Mouse (Mus musculus): ENCODE measurements around the gene Edem3.
A peak's percentile ranks its signal among the peaks of the same experiment; 100 is the strongest.
"Not testable (repeated sequence)": the region's sequence is repeated elsewhere in the genome, so short reads cannot be mapped to it uniquely, and the experiment has no call there.

The Edem3 gene

GRCm38 (mm10) chr1:151753374-151753929, 1.7 kb upstream of the Edem3 start:
- peak in 1 of 2 experiments; percentile 8 for DNase-seq

- peak; percentile 10 to 45 for DNase-seq
Observed at GRCm38 (mm10) chr1:151754028-151754489, 1.1 kb upstream of the Edem3 start.

- no peak for DNase-seq
Observed at GRCm38 (mm10) chr1:151755660-151756424, 671 bp downstream of the Edem3 start.

GRCm38 (mm10) chr1:151756425-151756728, 1.2 kb downstream of the Edem3 start:
- no peak for DNase-seq

- DNase-seq, result no peak
Observed at GRCm38 (mm10) chr1:151758301-151758700, 3.1 kb downstream of the Edem3 start.

GRCm38 (mm10) chr1:151758991-151759390, 3.8 kb downstream of the Edem3 start:
- DNase-seq, result no peak

DNA sequence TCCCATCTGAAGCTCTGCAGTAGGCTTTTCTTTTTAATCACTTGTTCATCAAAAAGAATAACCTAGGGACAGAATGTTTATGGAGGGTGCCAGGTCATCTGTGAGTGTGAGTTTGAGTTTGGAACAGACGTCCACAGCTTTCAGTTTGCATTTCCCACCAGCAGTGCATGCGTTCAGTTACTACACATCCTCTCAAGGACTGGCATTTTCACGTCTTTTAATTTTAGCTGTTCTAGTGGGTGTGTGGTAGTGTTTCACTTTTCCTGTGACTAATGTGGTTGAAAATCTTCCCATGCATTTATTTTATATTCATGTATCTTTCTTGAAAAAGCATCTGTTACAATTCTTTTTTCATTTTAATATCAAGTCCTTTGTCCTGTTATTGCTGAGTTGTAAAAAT, 9.1 kb downstream of the Edem3 start:
- DNase-seq, result no peak

DNA sequence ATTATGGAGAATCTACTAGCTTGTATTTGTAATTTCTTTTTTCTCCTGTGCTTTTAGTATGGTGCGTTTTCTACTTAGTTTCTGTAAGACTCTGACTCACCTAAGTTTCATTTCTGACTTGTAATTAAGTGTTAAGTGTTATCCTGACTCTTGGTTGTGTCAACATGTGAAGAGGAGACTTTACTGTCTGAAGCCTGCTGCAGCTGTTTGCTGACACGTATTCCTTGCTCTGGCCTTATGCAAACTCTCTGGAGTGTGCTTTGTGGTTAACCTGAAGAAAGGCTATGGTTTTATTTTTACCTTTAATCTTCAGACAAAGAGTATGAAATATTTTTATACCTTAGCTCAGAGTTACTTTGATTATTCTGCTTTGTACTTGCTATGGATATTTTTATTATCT, 11.0 kb downstream of the Edem3 start:
- DNase-seq, result no peak

DNA sequence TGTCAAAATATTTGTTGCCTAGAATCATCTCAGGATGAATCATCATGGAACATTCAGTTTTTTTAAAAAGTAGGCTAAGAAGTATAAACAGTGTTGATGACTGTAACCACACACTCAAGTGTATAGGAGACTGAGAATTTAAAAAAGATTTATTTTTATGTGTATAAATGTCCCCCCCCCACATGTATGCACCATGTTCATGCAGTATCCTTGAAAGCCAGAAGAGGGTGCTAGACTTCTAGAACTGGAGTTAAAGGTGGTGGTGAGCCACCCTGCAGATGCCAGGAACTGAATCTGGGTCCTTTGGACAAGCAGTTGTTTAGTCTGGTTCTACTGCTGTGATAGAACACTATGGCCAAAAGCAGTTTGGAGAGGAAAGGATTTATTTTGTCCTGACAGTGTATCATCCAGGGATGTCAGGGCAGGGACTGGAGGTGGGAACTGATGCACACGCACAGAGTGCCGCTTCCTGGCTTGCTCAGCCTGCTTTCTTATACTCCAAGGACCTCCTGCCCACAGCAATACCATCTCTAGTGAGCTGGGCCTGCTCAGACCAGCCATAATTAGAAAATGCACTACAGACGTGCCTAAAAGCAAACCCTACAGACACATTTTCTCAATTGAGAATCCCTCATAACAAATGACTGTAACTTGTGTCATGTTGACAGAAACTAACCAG, 11.9 kb downstream of the Edem3 start:
- no peak for DNase-seq

- no peak for DNase-seq
Observed at GRCm38 (mm10) chr1:151769200-151769913, 14.2 kb downstream of the Edem3 start.

DNA sequence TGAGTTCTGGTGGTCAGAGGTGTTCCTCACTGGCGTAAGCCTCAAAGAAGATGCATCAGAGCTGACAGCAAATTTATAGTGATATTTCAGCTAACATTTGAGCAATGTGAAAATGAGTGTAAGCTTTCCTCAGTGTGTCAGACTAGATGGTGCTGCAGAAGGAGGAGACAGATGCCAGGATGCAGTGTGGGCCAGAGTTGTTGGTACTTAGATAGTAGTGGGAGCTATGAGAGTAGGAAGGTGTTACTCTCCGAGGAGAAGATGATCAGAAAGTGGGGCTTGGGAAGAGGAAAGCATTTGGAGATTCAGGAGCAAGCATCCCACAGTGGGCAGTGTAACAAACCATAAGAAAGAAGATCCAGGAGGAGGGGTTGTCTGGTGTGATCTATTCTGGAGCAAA, 22.4 kb downstream of the Edem3 start:
- no peak for DNase-seq

DNA sequence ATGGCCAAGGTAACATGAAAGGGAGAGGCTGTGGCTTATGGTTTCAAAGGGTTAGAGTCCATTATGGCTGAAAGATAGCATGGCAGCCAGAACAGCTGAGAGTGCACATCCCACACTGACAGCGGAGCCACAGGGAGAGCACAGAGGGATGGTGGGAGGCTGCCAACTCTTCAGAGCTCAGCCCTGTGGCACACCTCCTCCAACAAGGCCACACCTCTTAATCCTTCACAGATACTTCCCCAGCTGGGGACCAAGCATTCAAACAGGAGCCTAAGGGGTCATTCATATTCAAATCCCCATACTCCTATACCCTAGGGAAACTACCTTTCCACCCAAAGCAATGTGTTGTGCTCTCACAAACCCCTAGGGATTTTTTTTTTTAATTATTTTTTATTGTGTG, 23.4 kb downstream of the Edem3 start:
- no peak for DNase-seq

GRCm38 (mm10) chr1:151779306-151779705, 24.1 kb downstream of the Edem3 start:
- no peak for DNase-seq

GRCm38 (mm10) chr1:151781447-151781846, 26.3 kb downstream of the Edem3 start:
- DNase-seq, result no peak

- no peak for DNase-seq
Observed at GRCm38 (mm10) chr1:151783403-151783802, 28.2 kb downstream of the Edem3 start.

DNA sequence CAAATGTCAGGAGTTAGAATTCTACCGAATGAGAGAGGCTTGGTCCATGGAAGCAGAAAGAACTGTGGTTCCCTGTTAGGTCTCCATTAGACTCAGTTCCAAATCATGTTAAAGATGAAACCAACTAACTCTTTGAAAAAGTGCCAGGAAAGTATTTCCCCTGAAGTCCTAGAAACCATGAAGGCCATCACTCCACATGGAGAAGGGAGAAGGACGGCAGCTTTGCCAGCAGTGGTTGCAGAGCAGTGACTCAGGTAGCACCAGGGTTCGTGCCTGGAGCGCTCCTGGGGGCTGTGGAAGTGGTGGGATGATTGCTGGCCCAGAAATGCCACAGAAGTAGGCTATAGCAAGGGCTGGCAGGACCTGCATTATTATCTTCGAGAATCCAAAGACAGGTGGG, 31.2 kb downstream of the Edem3 start:
- DNase-seq, result no peak

DNA sequence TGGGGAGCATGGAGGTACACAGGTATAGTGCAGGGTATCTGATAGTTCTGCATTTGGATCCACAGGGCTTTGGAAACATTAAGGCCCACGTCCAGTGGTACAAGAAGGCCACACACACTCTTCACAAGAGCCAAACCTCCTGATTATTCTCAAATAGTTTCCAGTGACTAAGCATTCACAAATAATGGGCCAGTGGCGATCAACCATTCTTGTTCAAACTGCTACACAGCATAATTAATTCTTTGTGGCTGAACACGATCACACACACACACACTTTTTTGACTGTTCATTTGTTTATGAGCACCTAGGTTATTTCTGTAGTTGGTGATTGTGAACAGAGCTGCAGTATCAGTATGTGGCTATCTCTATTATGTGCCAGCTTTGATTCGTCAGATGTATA, 34.0 kb downstream of the Edem3 start:
- DNase-seq, result no peak

DNA sequence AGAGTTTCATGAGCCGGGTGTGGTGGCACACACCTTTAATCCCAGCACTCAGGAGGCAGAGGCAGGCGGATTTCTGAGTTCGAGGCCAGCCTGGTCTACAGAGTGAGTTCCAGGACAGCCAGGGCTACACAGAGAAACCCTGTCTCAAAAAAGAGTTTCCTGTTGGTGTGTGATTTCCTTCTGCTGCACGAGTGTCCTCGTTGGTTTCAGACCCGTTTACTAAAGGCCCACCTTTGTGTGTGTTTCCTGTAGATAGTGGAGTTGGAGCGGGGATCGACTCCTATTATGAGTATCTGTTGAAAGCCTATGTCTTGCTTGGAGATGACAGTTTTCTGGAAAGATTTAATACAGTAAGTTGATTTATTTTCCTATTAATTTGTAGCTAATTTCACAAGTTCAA, 36.9 kb downstream of the Edem3 start:
- DNase-seq, result not testable (repeated sequence)

DNA sequence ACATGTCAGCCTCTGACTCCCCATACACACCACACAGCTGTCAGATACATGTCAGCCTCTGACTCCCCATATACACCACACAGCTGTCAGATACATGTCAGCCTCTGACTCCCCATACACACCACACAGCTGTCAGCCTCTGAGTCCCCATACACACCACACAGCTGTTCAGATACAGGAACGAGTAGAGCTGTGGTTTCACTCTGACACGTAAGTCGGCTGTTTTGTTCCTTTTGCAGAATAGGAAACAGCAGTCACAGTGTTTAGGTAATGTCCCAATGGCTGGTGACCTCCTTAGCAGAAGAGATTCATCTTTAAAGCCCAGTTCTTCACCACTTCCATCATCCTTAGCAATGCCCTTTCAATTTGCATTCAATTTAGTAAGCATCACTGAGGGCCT, 47.6 kb downstream of the Edem3 start:
- not testable (repeated sequence) for DNase-seq

- DNase-seq, result no peak
Observed at GRCm38 (mm10) chr1:151807286-151807685, 52.1 kb downstream of the Edem3 start.

- no peak for DNase-seq
Observed at GRCm38 (mm10) chr1:151810628-151811421, 55.7 kb downstream of the Edem3 start.

DNA sequence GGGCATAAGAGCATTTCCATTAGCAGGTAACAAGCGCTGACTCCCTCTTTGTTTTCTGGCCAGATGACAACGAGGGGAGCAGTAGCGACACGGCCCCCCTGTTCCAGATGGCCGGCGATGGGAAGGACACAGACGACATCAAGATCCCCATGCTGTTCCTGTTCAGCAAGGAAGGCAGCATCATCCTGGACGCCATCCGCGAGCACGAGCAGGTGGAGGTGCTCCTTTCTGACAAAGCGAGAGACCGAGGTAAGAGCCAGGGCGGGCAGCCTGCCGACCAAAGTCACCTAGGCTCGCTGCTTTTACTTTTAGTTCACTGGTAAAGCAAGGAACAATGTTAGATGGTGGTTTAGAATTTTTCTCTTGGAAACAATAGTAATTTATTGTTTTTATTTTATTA, 56.3 kb downstream of the Edem3 start:
- no peak for DNase-seq

Measured in kidney, postnatal 25 days (tissue).